Mouse (Mus musculus): Measurements from ENCODE around the gene Thoc7.
"Not testable (repeated sequence)": the region's sequence is repeated elsewhere in the genome, so short reads cannot be mapped to it uniquely, and the experiment has no call there.

Thoc7 gene

DNA sequence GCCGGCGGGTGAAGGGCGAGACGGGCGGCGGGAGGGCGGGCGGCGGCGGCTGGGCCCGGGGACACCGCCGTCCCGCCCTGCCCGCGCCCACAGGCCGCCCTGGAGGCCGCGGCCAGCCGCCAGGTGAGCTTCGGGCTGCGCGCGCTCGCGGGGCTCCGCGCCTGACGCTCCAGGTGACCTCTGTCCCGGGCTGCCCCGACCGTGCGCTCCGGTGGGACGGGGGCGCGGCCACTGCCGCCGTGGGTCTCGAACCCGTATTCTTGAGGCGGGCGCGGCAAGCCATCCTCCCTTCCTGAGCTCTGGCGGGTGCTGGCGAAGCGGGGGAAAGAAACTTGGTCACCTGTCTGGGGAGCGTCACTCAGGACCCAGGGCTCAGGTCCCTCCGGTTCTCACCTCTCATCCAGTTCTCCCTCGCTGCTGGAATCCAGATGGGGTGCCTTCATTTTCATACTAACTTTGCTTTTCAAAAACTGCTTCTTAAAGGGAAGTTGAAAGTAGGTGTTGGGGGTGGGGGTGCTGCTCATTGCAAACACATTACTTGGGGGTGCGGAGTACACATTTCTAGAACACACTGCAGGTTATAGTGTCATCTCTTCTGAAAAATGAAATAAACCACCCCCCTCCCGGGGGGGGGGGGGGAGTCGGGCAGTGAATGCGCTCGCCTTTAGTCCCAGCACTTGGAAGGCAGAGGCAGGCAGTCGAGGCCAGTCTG, at the start of gene Thoc7, which contains the start of gene Atxn7:
Thoc7 (minus strand) TSS at position 452 of the 712 bp plus-strand sequence.
Atxn7 (plus strand) TSS at position 40 of the 712 bp plus-strand sequence.
- no peak for DNase-seq (ENCODE audit: low spot score)

DNA sequence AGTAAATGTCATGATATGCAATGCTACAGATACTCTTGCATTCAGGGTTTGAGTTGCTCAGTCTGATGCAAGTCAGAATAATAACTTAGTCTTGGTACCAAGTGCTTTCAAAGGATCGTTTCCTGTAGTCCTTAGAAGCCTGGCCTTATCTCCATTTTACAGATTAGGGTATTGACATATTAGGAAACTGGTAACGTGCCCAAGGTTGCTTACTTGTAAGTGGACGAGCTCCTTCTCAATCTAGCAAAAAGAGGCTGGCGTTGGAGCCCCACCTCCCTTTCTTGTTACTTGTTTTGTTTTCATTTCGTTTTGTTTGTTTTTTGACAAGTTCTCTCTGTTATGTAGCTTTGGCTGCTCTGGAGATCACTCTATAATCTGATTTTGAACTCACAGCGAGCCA, 48.1 kb upstream of the Thoc7 start:
- no peak for DNase-seq (ENCODE audit: low spot score)

DNA sequence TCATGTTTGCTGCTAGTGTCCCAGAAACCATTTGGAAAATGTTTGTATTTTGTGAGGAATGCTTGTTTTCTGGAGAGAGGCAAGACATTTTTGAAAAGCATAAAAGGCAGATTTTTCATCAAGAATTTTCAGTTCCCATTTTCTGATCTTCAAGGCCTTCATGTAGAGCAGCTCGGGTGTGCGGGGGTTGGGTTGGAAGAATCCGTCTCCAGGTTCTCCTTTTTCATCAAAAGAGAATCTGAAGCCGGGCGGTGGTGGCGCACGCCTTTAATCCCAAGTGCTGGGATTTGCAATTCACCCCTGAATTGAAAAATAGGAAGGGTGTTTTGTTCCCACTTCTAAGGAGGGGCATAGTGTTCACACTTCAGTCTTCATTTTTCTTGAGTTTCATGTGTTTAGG, 41.1 kb upstream of the Thoc7 start:
- no peak for DNase-seq (ENCODE audit: low spot score)

DNA sequence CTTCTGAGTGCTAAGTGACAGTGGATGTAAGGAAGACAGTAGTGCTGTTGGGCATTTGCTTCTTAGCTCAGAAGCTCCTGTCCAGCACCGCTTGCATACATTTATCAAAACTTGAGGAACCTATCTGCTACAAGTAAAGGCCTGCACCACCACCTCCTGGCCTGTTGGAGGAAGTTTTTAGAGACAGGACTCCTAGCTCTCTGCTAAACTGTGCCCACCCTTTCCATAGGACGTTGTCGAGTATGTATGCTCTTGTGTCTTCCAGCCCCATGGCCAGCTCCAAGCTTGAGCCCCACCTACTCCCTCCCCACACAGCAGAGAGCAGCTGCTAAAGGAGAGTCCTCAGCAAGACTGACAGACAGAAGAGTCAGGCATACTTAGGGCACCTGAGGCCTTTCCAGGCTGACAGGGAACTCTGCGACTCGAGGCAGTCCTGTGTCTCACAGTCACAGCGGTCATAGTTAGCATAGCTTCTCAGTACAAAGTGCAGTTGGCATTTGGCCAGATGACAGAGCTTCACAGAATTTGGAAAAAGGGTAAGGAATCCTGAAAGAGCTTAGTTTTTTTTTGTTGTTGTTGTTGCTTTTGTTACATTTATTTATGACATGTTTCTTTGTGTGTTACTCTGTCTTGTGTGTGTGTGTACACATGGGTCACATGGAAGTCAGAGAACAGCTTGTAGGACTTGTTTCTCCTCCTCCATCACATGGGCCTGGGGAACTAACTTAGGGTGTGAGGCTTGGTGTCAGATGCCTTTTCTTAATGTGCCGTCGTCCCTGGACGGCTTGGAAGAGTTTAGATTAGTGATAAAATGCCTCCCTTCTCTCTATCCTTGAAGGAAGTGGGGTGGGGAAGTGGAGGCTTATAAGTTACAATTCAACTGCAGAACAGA, 33.8 kb upstream of the Thoc7 start:
- DNase-seq (ENCODE audit: low spot score): no peak

DNA sequence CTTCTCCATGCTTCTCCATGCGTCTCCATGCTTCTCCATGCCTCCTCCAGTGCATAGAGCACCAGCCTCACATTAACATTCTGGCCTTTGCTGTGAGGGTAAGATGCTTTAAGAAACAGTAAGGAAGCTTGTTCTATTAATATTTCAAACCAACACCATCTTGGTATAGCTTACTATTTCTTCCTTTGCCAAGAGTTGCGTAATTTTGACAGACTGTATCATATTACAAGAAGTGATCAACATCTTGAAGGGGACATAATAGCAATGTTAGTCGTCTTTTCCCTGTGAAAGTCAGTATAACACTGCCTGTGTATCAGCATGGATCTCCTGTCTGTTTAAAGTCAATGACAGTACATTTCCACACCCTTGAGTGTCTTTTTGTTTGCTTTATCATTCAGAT, 29.1 kb upstream of the Thoc7 start:
- DNase-seq (ENCODE audit: low spot score): no peak

DNA sequence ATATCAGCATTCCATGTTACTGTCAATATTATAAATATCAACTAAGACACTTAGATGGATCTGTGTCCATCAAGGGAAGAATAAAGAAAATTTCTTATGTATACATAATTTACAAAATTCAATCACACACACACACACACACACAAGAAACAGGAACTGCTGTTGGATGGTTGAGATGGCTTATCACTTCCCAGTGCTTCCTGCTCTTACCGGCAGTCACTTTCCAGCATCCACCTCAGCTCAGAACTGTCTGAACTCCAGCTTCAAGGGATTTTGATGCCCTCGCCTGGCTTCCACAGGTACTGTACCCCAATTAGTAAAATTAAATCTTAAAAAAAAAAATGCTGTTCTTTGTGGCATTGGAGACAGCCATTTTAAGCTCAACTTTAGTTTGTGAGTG, 26.7 kb upstream of the Thoc7 start:
- no peak for DNase-seq (ENCODE audit: low spot score)

DNA sequence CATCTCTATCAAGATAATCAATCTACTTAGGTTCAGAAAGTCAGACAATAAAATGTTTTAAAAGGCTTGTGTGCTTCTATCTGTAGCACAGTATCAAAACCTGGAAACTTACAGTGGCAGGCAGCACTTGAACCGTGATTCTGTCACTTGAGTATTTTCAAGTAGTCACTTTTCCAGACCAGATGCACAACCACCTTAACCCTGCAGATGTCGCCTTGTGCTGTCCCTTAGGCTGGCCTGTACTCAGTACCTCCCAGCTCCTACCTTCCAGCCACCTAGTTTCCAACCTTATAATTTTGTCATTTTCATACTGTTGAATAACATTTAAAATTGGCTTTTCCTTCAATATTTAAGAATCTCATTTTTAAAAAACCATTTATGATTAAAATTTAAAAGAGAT, 20.5 kb upstream of the Thoc7 start:
- DNase-seq (ENCODE audit: low spot score): no peak

DNA sequence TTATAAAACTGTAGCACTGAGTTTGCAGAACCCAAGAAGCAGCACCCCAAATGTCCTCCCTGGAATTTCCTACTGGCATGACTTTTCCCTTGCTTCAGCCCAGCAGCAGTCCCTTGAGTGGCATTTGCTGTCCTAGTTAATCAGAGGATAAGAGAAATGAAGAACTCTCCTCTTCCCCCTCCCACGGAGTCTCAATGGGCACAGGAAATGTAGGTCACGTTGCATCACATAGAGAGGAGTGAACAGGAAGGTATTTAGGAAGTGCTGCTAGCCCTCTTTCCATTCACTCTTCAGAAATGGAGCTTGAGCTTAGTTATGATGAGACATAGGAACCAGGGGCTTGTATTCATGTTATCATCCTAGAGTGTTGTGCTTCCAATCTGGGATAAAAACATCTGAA, 19.6 kb upstream of the Thoc7 start:
- no peak for DNase-seq (ENCODE audit: low spot score)

DNA sequence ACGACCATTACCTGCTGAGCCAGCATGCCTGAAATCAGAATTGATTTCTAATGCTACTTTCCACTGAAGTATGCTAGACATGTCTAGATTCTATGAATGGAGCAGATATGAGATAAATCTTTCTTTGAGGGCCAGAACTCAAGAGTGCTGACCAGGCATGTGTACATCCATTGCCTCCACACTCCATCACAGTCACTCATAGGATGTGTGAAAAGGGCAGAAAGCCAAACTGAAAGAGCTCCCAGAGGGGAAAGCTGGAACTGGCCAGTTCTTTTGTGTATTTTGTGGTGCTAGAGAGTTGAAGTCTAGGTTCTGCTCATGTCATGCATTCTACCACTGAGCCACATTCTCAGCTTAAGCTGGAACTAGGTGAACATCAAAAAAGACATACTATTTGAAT, 15.8 kb upstream of the Thoc7 start:
- DNase-seq (ENCODE audit: low spot score): no peak

DNA sequence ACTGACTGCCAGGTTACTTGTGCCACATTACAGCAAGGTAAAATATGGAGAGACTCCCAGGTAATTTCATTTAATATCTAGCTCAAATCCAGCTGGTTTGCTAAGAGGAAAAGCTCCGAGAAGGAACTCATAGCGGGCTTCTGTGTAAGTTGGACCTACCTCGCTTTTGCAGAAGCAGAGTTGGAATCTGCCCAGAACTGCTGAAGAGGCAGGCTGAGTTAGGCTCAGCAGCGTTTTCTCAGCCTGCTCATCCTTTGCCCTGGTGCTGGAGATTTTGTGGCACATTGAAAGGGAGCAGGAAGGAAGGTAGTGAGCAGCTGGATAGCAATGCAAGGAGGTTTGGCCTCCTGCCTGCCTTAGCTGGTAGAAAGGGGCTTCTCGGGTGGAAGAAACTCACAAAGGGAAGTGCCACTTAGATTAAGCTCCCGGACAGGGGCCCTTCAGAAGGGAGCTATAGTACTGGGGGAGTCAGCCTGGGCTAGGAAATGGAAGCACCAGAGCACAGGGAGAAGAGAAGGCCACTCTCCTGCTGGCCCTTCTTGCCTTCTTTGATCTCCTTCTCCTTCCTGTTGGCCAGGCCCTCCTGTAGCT, 10.1 kb upstream of the Thoc7 start:
- DNase-seq (ENCODE audit: low spot score): no peak

DNA sequence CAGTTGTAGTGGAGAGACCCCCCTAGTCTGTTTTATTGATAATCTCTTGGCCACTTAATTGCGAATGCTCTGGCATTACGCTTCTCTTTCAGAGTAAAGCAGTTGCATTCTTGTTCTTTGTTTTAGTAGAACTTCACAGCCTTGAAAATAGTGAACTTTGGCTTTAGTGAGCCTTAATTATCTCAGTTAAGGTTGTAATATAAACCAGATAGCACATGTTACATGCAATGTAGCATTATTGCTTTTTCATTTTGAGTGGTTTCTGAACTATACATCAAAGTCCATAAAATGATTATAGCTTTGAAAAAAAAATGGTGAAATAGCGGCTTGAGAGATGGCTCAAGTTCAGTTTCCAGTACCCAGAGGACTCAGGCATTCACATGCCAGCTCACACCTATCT, 8.9 kb upstream of the Thoc7 start:
- no peak for DNase-seq (ENCODE audit: low spot score)

DNA sequence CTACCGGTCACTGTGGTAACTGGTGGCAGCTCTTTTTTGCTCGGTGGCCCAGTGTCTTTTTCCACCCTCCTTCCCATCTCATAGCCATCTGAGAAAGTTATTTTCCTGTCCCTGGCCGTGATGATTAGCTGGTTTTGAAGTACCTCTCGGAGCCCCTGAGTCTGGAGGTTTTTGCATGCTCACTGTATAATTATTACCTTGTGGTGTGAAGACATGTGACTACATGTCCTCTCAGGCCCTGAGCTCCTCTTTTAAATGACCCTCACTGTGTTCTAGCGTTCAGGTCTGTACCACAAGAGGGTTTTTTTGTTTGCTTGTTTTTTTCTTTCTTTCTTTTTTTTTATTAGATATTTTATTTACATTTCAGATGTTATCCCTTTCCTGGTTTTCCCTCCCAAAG, 6.8 kb upstream of the Thoc7 start:
- DNase-seq (ENCODE audit: low spot score): no peak

DNA sequence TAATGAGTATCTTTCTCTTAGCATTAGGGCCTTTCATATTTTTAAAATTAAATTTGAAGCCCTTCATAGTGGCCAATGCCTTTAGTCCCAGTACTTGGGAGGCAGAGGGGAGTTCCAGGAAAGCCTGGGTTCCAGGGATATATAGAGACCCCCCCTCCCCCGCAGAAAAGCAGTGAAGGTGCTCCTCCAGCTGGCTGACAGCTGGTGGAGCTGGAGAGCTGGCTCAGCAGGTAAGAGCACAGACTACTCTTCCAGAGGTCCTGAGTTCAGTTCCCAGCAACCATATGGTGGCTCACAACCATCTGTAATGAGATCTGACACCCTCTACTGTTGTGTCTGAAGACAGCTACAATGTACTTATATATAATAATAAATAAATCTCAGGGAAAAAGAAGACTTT, 6.0 kb upstream of the Thoc7 start:
- DNase-seq (ENCODE audit: low spot score): no peak

DNA sequence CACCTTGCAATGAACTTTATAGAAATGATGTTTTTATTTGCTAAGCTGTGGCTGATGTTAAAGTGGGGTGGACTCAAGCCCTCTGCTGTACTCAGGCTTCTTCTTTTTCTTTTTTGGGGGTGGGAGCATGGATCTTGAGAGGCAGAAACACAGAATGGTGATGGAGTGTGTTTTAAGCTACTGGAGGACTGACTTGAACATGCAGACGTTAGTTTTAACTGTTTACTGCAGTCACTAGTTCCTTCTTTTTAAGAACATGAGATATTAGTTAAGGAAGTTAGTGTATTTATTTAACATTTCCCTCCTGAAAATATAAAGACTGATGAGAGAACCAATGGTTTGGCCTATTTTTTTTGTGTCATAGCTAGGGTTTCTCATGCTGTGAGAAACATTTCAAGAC, 1.9 kb upstream of the Thoc7 start:
- DNase-seq (ENCODE audit: low spot score): no peak

DNA sequence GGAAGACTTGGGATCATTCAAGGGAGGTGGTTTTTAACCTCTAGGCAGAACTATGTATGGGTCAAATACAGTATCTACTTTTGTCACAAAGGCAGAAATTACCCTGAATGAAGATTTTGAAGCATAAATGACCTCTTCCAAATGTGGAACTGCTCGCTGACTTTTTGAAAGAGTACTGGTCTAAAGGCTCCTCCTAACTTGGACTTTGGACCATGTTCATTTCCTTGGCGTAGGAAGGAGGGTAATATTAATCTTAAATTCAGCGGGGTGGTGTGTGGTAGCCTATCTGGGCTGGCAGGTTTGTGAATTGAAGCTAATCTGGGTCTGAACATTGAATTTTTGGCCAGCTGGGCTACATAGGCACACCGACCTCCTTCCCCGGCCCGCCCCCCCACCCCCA, 824 bp upstream of the Thoc7 start:
- no peak for DNase-seq (ENCODE audit: low spot score)

DNA sequence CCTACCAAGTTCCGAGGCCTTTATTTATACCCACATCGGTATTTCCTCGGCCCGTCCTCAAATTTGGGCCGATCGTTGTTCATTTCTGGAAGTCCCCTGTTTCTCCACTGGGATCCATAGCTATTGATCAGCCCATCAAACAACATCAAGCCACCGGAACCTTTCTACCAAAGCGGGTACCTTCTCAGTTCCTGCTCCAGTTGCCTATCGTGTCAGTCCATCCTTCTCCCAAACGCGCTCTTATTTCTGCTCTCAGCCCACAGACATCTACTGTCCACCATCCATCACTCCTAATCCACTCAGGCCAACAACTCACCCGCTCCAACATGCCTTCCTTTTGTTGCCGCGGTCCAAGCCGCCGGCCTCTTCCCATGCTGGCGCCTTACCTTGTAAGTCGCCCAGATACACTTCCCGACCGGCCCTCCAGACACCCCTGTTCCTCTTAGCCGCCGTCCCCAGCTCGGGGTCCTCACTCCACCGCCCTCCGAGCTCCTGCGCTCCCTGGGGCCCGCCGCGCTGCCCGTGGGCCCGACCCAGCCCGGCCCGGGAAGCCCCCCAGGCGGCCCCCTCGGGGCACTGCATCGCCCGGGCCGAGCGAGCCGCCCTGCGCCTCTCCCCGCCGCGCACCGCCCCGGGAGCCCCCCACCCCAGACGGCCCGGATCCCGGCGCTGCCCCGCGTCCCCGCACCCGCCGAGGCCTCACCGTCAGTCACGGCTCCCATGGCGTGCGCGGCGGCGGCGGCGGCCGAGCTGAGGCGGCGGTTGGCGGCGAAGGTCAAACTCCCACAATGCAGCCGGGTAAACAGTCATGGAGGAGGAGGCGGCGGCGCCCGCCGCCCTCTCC, 948 bp downstream of the Thoc7 start:
- peak; percentile 34 for DNase-seq (ENCODE audit: low spot score)

DNA sequence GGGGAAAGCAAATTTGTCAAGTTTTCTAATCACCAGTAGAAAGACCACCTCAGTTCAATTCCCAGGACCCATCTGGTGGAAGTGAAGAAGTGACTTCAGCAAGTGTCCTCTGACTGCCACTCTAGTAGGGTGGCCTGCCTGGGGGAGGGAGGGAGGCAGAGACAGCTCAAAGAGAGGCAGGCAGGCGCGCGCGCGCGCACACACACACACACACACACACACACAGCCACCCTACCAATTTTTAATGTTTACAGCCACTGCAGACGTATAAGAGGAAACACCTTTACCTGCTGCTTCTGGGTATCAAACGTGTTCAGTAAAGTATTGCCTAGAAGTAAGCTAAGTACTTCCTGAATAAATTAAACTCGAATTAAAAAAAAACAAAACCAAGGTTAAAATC, 1.6 kb downstream of the Thoc7 start:
- no peak for DNase-seq (ENCODE audit: low spot score)

DNA sequence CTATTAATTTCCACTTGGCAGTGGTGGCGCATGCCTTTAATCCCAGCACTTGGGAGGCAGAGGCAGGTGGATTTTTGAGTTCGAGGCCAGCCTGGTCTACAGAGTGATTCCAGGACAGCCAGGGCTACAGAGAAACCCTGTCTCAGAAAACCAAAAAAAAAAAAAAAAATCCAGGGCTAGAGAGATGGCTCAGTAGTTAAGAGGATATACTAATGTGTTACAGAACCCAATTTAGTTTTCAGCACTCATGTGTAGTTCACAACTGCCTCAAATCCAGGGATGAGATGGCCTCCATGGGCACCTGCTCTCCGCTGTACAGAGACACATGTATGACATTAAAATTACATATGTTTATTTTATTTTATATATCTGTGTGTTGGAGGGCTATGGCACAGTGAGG, 9.5 kb downstream of the Thoc7 start:
- DNase-seq (ENCODE audit: low spot score): not testable (repeated sequence)

DNA sequence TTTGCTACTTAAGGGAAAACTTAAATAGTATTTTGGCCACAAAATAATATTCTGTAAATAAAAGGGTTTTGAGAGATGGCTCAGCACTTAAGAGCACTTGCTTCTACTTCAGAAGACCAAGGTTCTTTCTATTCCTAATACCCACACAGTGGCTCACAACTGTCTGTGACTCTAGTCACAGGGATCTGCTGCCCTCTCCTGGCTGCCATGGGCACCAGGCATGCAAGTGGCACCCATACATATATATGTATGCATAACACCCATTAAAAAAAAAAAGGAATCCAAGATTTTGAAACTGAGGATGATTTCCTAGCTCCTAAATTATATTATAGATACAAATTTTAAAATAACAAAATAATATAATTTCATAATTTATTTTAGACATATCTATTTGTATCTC, 11.3 kb downstream of the Thoc7 start:
- DNase-seq (ENCODE audit: low spot score): no peak

DNA sequence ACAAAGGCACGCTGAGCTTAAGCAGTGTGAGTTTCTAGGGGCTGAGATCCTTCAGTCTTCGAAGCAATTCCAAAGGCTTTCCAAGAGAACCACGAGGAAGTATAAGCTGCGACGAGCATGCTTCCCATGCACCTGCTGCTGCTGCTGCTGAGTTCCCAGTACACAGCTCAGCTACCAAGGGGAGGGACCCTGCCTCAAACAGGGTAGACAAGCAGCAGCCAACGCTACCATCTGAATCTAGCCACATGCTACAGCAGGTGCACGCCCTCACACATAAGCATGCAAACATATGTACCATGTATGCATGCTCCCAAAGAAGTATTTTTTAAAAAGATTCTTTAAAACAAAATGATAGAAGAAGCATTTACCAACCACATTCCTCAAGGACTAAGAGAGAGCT, 13.3 kb downstream of the Thoc7 start:
- no peak for DNase-seq (ENCODE audit: low spot score)

DNA sequence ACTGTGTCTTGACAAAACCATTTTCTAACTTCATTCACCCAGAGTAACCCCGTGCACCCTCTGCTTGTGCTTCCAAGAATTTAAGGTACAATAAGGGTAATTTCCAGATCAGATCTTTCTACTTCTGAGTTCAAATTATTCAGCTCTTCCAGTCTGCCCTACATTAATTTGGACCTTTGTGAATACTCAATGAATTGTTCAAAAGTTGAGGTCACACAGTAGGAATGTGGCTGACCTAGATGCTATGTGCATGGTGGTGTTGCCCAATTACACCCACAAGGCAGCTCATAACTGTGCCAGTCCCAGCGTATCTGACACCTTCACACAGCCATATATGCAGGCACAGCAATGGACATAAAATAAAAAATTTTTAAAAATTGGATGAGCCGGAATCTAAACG, 17.0 kb downstream of the Thoc7 start:
- DNase-seq (ENCODE audit: low spot score): no peak

DNA sequence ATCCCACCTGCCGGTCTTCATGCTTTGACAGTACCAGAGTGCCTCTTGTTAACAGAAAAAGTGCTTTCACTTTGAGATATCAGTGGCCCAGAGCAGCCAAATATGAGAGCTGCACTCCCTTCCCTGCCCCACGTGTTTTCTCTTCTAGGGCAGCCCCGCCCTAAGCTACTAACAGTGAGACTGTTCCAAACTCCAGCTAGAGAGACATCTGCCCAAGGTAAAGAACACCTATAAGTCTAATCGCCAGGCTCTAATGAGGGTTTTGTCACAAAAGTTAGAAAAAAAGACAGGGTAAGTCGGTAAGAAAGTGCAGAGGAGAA, 27.6 kb downstream of the Thoc7 start:
- DNase-seq (ENCODE audit: low spot score): no peak
